Mouse (Mus musculus) liver, embryonic 14.5 days (tissue): ENCODE measurements around the gene Minpp1. TPM values are rescaled to one million over a fixed set of nuclear protein-coding genes. Genes with fewer than 3 reads are reported as not detected.

ENCODE experiments used
- ATAC-seq: fragments of 200-750 bp; cut with Nextera tagmentation; 2 replicates; pipeline ENCODE4 v1.8.0; 2017; ENCODE audit warnings: moderate number of reproducible peaks, mild to moderate bottlenecking, moderate library complexity; ENCODE audit not compliant: insufficient read depth
- DNase-seq, 3 experiments: peaks; one replicate each; pipeline ENCODE4 v3.0.0-alpha.2; 2012 to 2013; ENCODE audit warnings: low read depth in 3 of 3, low spot score in 3 of 3
- H3K27ac ChIP-seq: fragments of 300-500 bp; sonication (generic); 2 replicates; pipeline ENCODE4 v1.5.1; 2014; ENCODE audit warnings: moderate library complexity, mild to moderate bottlenecking, control low read depth, inconsistent platforms
- H3K27me3 ChIP-seq: fragments of 300-500 bp; sonication (generic); 2 replicates; pipeline ENCODE4 v1.6.1; 2014; ENCODE audit warnings: mild to moderate bottlenecking, low read length, moderate library complexity; ENCODE audit not compliant: control insufficient read depth, insufficient read depth
- H3K36me3 ChIP-seq: fragments of 300-500 bp; sonication (generic); replicated peaks from 2 replicates; pipeline ENCODE4 v1.6.1; 2014; ENCODE audit warnings: low read depth; ENCODE audit not compliant: control insufficient read depth, insufficient read depth
- H3K4me1 ChIP-seq, 2 experiments: fragments of 200-500 bp in 1 of 2; fragments of 300-500 bp in 1 of 2; sonication (generic) in 1 of 2; replicated peaks; 2 replicates each; pipeline ENCODE4 v1.6.1; 2012 to 2014; ENCODE audit warnings: antibody characterized with exemption in 1 of 2, inconsistent platforms in 1 of 2, low read length in 1 of 2; ENCODE audit not compliant: control insufficient read depth in 2 of 2, insufficient read depth in 2 of 2
- H3K4me2 ChIP-seq: fragments of 300-500 bp; sonication (generic); 2 replicates; pipeline ENCODE4 v1.6.1; 2014; ENCODE audit warnings: low read depth, mild to moderate bottlenecking, control low read depth, moderate library complexity
- H3K4me3 ChIP-seq, 2 experiments: fragments of 200-500 bp in 1 of 2; fragments of 300-500 bp in 1 of 2; sonication (generic) in 1 of 2; 2 replicates each; pipeline ENCODE4 v1.5.1; 2012 to 2014; ENCODE audit warnings: low read depth in 2 of 2, low read length in 2 of 2, mild to moderate bottlenecking in 2 of 2, control low read depth in 1 of 2, inconsistent platforms in 1 of 2, moderate library complexity in 1 of 2; ENCODE audit not compliant: insufficient read depth in 1 of 2
- H3K9ac ChIP-seq: fragments of 300-500 bp; sonication (generic); replicated peaks from 2 replicates; pipeline ENCODE4 v1.6.1; 2014; ENCODE audit warnings: mild to moderate bottlenecking, control low read depth, moderate library complexity
- H3K9me3 ChIP-seq: fragments of 300-500 bp; sonication (generic); 2 replicates; pipeline ENCODE4 v1.6.1; 2016; ENCODE audit warnings: low read length, mixed read lengths; ENCODE audit not compliant: control insufficient read depth
- CTCF ChIP-seq: IDR thresholded peaks from 2 replicates; pipeline ENCODE4 v1.5.1; 2016; ENCODE audit warnings: antibody characterized with exemption, low read depth, control low read depth
- EP300 ChIP-seq: IDR thresholded peaks from 2 replicates; pipeline ENCODE4 v1.6.1; 2016; ENCODE audit warnings: antibody characterized with exemption, low read depth
- WGBS: fragments of 180-500 bp; shearing (Covaris S2); extraction: QIAGEN DNeasy Blood & Tissue Kit; methylation state at CpG from one replicate; pipeline ENCODE4 v1.1.7; 2014; ENCODE audit not compliant: insufficient replicate concordance; 5-methylcytosine and 5-hydroxymethylcytosine counted together
- polyA plus RNA-seq, 2 experiments: library from polyadenylated mRNA; depleted of rRNA in 1 of 2; stranded (reverse) in 1 of 2; unstranded in 1 of 2; fragments of >200 nt; fragmentation: Nextera tagmentation in 1 of 2; extraction: Ambion mirVana in 1 of 2; gene quantifications; 2 replicates each; pipeline versions ENCODE4 v1.2.1 to v1.2.3; 2012 to 2014

Gene Minpp1
- polyA plus RNA-seq, 2 experiments: 36.6 to 75.4 TPM

GRCm38 (mm10) chr19:32522247-32522646 is 36.7 kb downstream of the Minpp1 start:
- H3K27ac ChIP-seq: no peak overlapping the region
- no peak overlapping the region for H3K4me3 ChIP-seq
- no peak for DNase-seq
- no peaks in the 10 kb centered on the region for H3K9me3 ChIP-seq
- TF ChIP-seq CTCF (no peak), EP300 (no peak)
- ATAC-seq: no peak
- H3K36me3 ChIP-seq: peaks cover 1% of the 10 kb centered on the region
- WGBS: 78% methylated on average over 5 of the region's 5 CpGs
- H3K4me1 ChIP-seq: peaks cover 7 to 27% of the 10 kb centered on the region in 2 experiments
- no peaks in the 10 kb centered on the region for H3K27me3 ChIP-seq
- no peak overlapping the region for H3K4me2 ChIP-seq
- no peak overlapping the region for H3K9ac ChIP-seq

GRCm38 (mm10) chr19:32522753-32523307 is 37.3 kb downstream of the Minpp1 start:
- DNase-seq (no peak), ATAC-seq (no peak)
- Histone ChIP-seq H3K27me3 (no peaks in the 10 kb centered on the region), H3K27ac (no peak overlapping the region), H3K4me2 (no peak overlapping the region), H3K36me3 (no peaks in the 10 kb centered on the region), H3K4me1 (peaks cover 7 to 27% of the 10 kb centered on the region in 2 experiments), H3K9ac (no peak overlapping the region), H3K9me3 (no peaks in the 10 kb centered on the region), H3K4me3 (no peak overlapping the region)
- TF ChIP-seq EP300 (no peak), CTCF (no peak)
- whole genome bisulfite sequencing: 40% methylated on average over 8 of the region's 8 CpGs

- TF ChIP-seq CTCF (no peak), EP300 (peak; percentile 24; the same call in 1 of the 2 replicates)
- Histone ChIP-seq H3K9ac (no peak overlapping the region), H3K27me3 (no peaks in the 10 kb centered on the region), H3K36me3 (no peaks in the 10 kb centered on the region), H3K27ac (no peak overlapping the region), H3K9me3 (no peaks in the 10 kb centered on the region), H3K4me3 (no peak overlapping the region), H3K4me2 (no peak overlapping the region), H3K4me1 (peaks cover 7 to 29% of the 10 kb centered on the region in 2 experiments)
- ATAC-seq (peak; percentile 90), DNase-seq (peak in 2 of 3 experiments; percentile 47 to 53)
- 44% methylated on average over 14 of the region's 14 CpGs for WGBS
Measured at GRCm38 (mm10) chr19:32523769-32524515, 38.4 kb downstream of the Minpp1 start.

GRCm38 (mm10) chr19:32524516-32524860 is 38.9 kb downstream of the Minpp1 start:
- 66% methylated on average over 3 of the region's 3 CpGs for WGBS
- H3K4me3 ChIP-seq: no peak overlapping the region
- H3K9ac ChIP-seq: no peak overlapping the region
- H3K36me3 ChIP-seq: no peaks in the 10 kb centered on the region
- DNase-seq (no peak), ATAC-seq (no peak)
- no peak overlapping the region for H3K4me2 ChIP-seq
- no peaks in the 10 kb centered on the region for H3K27me3 ChIP-seq
- no peaks in the 10 kb centered on the region for H3K9me3 ChIP-seq
- no peak for TF ChIP-seq CTCF
- peaks cover 7 to 31% of the 10 kb centered on the region in 2 experiments for H3K4me1 ChIP-seq
- no peak overlapping the region for H3K27ac ChIP-seq

GRCm38 (mm10) chr19:32527139-32527538 is 41.6 kb downstream of the Minpp1 start:
- no peak overlapping the region for H3K4me3 ChIP-seq
- DNase-seq: no peak
- 76% methylated on average over 5 of the region's 5 CpGs for WGBS
- H3K36me3 ChIP-seq: no peaks in the 10 kb centered on the region
- no peak overlapping the region for H3K27ac ChIP-seq
- no peak for ATAC-seq
- peaks cover 7 to 31% of the 10 kb centered on the region in 2 experiments for H3K4me1 ChIP-seq
- no peaks in the 10 kb centered on the region for H3K9me3 ChIP-seq
- H3K9ac ChIP-seq: no peak overlapping the region
- TF ChIP-seq CTCF (no peak), EP300 (no peak)
- no peak overlapping the region for H3K4me2 ChIP-seq
- H3K27me3 ChIP-seq: no peaks in the 10 kb centered on the region
